Mouse (Mus musculus) monocyte, adult 5-6 weeks (primary cell): ENCODE measurements at regions not wholly inside any gene's neighbourhood (a gene's known extent, or its start where the extent isn't known, plus 50 kb on each side); places are given as distances from the start of the nearest gene placed in this dataset.

Experiments
- ATAC-seq: fragments of 153-309, 156-312 bp; replicated peaks from 2 replicates; pipeline ENCODE4 v1.8.0; 2017; ENCODE audit warnings: mild to moderate bottlenecking; ENCODE audit not compliant: low TSS enrichment, insufficient number of reproducible peaks, severe bottlenecking, poor library complexity, low FRiP score

- ATAC-seq = no peak
Observed at GRCm38 (mm10) chr13:42490956-42491680, 189.3 kb upstream of the Phactr1 start.

- no peak for ATAC-seq
Observed at GRCm38 (mm10) chr13:42494371-42494770, 186.1 kb upstream of the Phactr1 start.

GRCm38 (mm10) chr13:42498351-42498750 lies 182.1 kb upstream of the Phactr1 start:
- ATAC-seq = no peak

- ATAC-seq = no peak
Observed at GRCm38 (mm10) chr13:42507535-42507934, 172.9 kb upstream of the Phactr1 start.

GRCm38 (mm10) chr13:42518686-42519085 lies 161.7 kb upstream of the Phactr1 start:
- no peak for ATAC-seq

- ATAC-seq = no peak
Observed at GRCm38 (mm10) chr13:42522553-42522952, 157.9 kb upstream of the Phactr1 start.

- no peak for ATAC-seq
Observed at GRCm38 (mm10) chr13:42526163-42526562, 154.3 kb upstream of the Phactr1 start.

GRCm38 (mm10) chr13:42526966-42527365 lies 153.5 kb upstream of the Phactr1 start:
- ATAC-seq = no peak

- ATAC-seq = no peak
Observed at GRCm38 (mm10) chr13:42528169-42528568, 152.3 kb upstream of the Phactr1 start.

GRCm38 (mm10) chr13:42536501-42537210 lies 143.8 kb upstream of the Phactr1 start:
- ATAC-seq = no peak

- ATAC-seq = no peak
Observed at GRCm38 (mm10) chr13:42538046-42538445, 142.4 kb upstream of the Phactr1 start.

- ATAC-seq = no peak
Observed at GRCm38 (mm10) chr13:42544536-42545094, 135.8 kb upstream of the Phactr1 start.

- ATAC-seq = no peak
Observed at GRCm38 (mm10) chr13:42546389-42546788, 134.0 kb upstream of the Phactr1 start.

- no peak for ATAC-seq
Observed at GRCm38 (mm10) chr13:42546851-42547250, 133.6 kb upstream of the Phactr1 start.

- ATAC-seq = no peak
Observed at GRCm38 (mm10) chr13:42549021-42549559, 131.3 kb upstream of the Phactr1 start.

- ATAC-seq = no peak
Observed at GRCm38 (mm10) chr13:42554961-42555360, 125.5 kb upstream of the Phactr1 start.

- ATAC-seq = no peak
Observed at GRCm38 (mm10) chr13:42558526-42558925, 121.9 kb upstream of the Phactr1 start.

GRCm38 (mm10) chr13:42561446-42561845 lies 119.0 kb upstream of the Phactr1 start:
- no peak for ATAC-seq

GRCm38 (mm10) chr13:42565291-42566058 lies 114.9 kb upstream of the Phactr1 start:
- no peak for ATAC-seq
